Mouse (Mus musculus): Measurements from ENCODE around the gene Vamp2. TPM values are rescaled to one million over a fixed set of nuclear protein-coding genes. Genes with fewer than 3 reads are reported as not detected.

Vamp2 gene
- total RNA-seq, 1 experiment: 7.1 TPM

- Histone ChIP-seq H3K9me3 (ENCODE audit: control insufficient read depth, insufficient read depth, low read depth, low read length) (no peaks in the 10 kb centered on the region), H3K36me3 (ENCODE audit: control insufficient read depth, insufficient read depth, low read length, poor library complexity, severe bottlenecking) (peaks cover 38% of the 10 kb centered on the region), H3K9ac (ENCODE audit: insufficient read depth, low read depth, low read length, poor library complexity, severe bottlenecking) (no peak overlapping the region), H3K4me1 (ENCODE audit: control insufficient read depth in 2 of 2, insufficient read depth in 2 of 2, low read length in 2 of 2, poor library complexity in 1 of 2) (peaks cover 2 to 7% of the 10 kb centered on the region in 2 experiments; a peak in 1 of 4 replicates), H3K27ac (ENCODE audit: insufficient read depth, low read depth, low read length, poor library complexity, severe bottlenecking) (no peak overlapping the region), H3K4me3 (ENCODE audit: insufficient read depth in 1 of 2, low read depth in 1 of 2, low read length in 2 of 2, poor library complexity in 1 of 2, severe bottlenecking in 1 of 2) (no peak overlapping the region)
- no peak for DNase-seq (ENCODE audit: low read depth, low spot score)
- TF ChIP-seq CHD2 (IDR thresholded peaks at IDR 0.05; ENCODE audit: low read depth, low read length) (no peak), ZNF384 (IDR thresholded peaks at IDR 0.05; ENCODE audit: low read depth, low read length) (no peak), HCFC1 (IDR thresholded peaks at IDR 0.05; ENCODE audit: borderline replicate concordance, insufficient read depth, low read length) (no peak), MAFK (IDR thresholded peaks at IDR 0.05; ENCODE audit: insufficient read depth, low read depth, low read length) (no peak), ZC3H11A (IDR thresholded peaks at IDR 0.05; ENCODE audit: borderline replicate concordance, low read depth, low read length) (no peak)
- in situ Hi-C loops (cut with MboI; ENCODE audit: low sequenced_read_pairs in 2 of 2, unreplicated experiment in 2 of 2): no loop called here
These were observed 19.9 kb downstream of the Vamp2 start for GRCm38 (mm10) chr11:69108223-69108622.

GRCm38 (mm10) chr11:69109032-69109900, 21.0 kb downstream of the Vamp2 start:
- no peak for DNase-seq (ENCODE audit: low read depth, low spot score)
- Histone ChIP-seq H3K9me3 (ENCODE audit: control insufficient read depth, insufficient read depth, low read depth, low read length) (no peaks in the 10 kb centered on the region), H3K36me3 (ENCODE audit: control insufficient read depth, insufficient read depth, low read length, poor library complexity, severe bottlenecking) (peaks cover 27% of the 10 kb centered on the region), H3K4me3 (ENCODE audit: insufficient read depth in 1 of 2, low read depth in 1 of 2, low read length in 2 of 2, poor library complexity in 1 of 2, severe bottlenecking in 1 of 2) (peak overlapping the region in 1 of 2 experiments; percentile 60; a peak in 1 of 4 replicates), H3K9ac (ENCODE audit: insufficient read depth, low read depth, low read length, poor library complexity, severe bottlenecking) (no peak overlapping the region), H3K4me1 (ENCODE audit: control insufficient read depth in 2 of 2, insufficient read depth in 2 of 2, low read length in 2 of 2, poor library complexity in 1 of 2) (peaks cover 2 to 7% of the 10 kb centered on the region in 2 experiments; a peak in 1 of 4 replicates), H3K27ac (ENCODE audit: insufficient read depth, low read depth, low read length, poor library complexity, severe bottlenecking) (no peak overlapping the region)
- in situ Hi-C loops (cut with MboI; ENCODE audit: low sequenced_read_pairs in 2 of 2, unreplicated experiment in 2 of 2): no loop called here
- no peak for TF ChIP-seq ZNF384 (IDR thresholded peaks at IDR 0.05; ENCODE audit: low read depth, low read length)
- TF ChIP-seq ZC3H11A (IDR thresholded peaks at IDR 0.05; ENCODE audit: borderline replicate concordance, low read depth, low read length): no peak
- no peak for TF ChIP-seq CHD2 (IDR thresholded peaks at IDR 0.05; ENCODE audit: low read depth, low read length)
- no peak for TF ChIP-seq MAFK (IDR thresholded peaks at IDR 0.05; ENCODE audit: insufficient read depth, low read depth, low read length)
- no peak for TF ChIP-seq HCFC1 (IDR thresholded peaks at IDR 0.05; ENCODE audit: borderline replicate concordance, insufficient read depth, low read length)

- Histone ChIP-seq H3K36me3 (ENCODE audit: control insufficient read depth, insufficient read depth, low read length, poor library complexity, severe bottlenecking) (peaks cover 18% of the 10 kb centered on the region), H3K9me3 (ENCODE audit: control insufficient read depth, insufficient read depth, low read depth, low read length) (no peaks in the 10 kb centered on the region), H3K27ac (ENCODE audit: insufficient read depth, low read depth, low read length, poor library complexity, severe bottlenecking) (no peak overlapping the region), H3K4me3 (ENCODE audit: insufficient read depth in 1 of 2, low read depth in 1 of 2, low read length in 2 of 2, poor library complexity in 1 of 2, severe bottlenecking in 1 of 2) (peak overlapping the region; percentile 60 to 68), H3K4me1 (ENCODE audit: control insufficient read depth in 2 of 2, insufficient read depth in 2 of 2, low read length in 2 of 2, poor library complexity in 1 of 2) (peaks cover 2 to 7% of the 10 kb centered on the region in 2 experiments; a peak in 1 of 4 replicates), H3K9ac (ENCODE audit: insufficient read depth, low read depth, low read length, poor library complexity, severe bottlenecking) (no peak overlapping the region; the same call in 1 of the 2 replicates)
- no peak for DNase-seq (ENCODE audit: low read depth, low spot score)
- in situ Hi-C loops (cut with MboI; ENCODE audit: low sequenced_read_pairs in 2 of 2, unreplicated experiment in 2 of 2): no loop called here
- no peak for TF ChIP-seq ZC3H11A (IDR thresholded peaks at IDR 0.05; ENCODE audit: borderline replicate concordance, low read depth, low read length)
- TF ChIP-seq HCFC1 (IDR thresholded peaks at IDR 0.05; ENCODE audit: borderline replicate concordance, insufficient read depth, low read length): peak; percentile 53; the same call in 1 of the 2 replicates
- TF ChIP-seq MAFK (IDR thresholded peaks at IDR 0.05; ENCODE audit: insufficient read depth, low read depth, low read length): peak; percentile 75
- peak; percentile 99 for TF ChIP-seq ZNF384 (IDR thresholded peaks at IDR 0.05; ENCODE audit: low read depth, low read length)
- TF ChIP-seq CHD2 (IDR thresholded peaks at IDR 0.05; ENCODE audit: low read depth, low read length): 0 out of 2 replicates have a peak, but pooled peaks have one; percentile 1
These were observed 22.2 kb downstream of the Vamp2 start for GRCm38 (mm10) chr11:69110319-69111046.

- Histone ChIP-seq H3K4me1 (ENCODE audit: control insufficient read depth in 2 of 2, insufficient read depth in 2 of 2, low read length in 2 of 2, poor library complexity in 1 of 2) (peaks cover 2 to 7% of the 10 kb centered on the region in 2 experiments; a peak in 1 of 4 replicates), H3K9ac (ENCODE audit: insufficient read depth, low read depth, low read length, poor library complexity, severe bottlenecking) (no peak overlapping the region; the same call in 1 of the 2 replicates), H3K36me3 (ENCODE audit: control insufficient read depth, insufficient read depth, low read length, poor library complexity, severe bottlenecking) (peaks cover 11% of the 10 kb centered on the region; the same call in 1 of the 2 replicates), H3K4me3 (ENCODE audit: insufficient read depth in 1 of 2, low read depth in 1 of 2, low read length in 2 of 2, poor library complexity in 1 of 2, severe bottlenecking in 1 of 2) (peak overlapping the region; percentile 60 to 68), H3K27ac (ENCODE audit: insufficient read depth, low read depth, low read length, poor library complexity, severe bottlenecking) (no peak overlapping the region), H3K9me3 (ENCODE audit: control insufficient read depth, insufficient read depth, low read depth, low read length) (no peaks in the 10 kb centered on the region)
- TF ChIP-seq MAFK (IDR thresholded peaks at IDR 0.05; ENCODE audit: insufficient read depth, low read depth, low read length) (no peak), ZC3H11A (IDR thresholded peaks at IDR 0.05; ENCODE audit: borderline replicate concordance, low read depth, low read length) (no peak), CHD2 (IDR thresholded peaks at IDR 0.05; ENCODE audit: low read depth, low read length) (no peak), HCFC1 (IDR thresholded peaks at IDR 0.05; ENCODE audit: borderline replicate concordance, insufficient read depth, low read length) (no peak), ZNF384 (IDR thresholded peaks at IDR 0.05; ENCODE audit: low read depth, low read length) (no peak)
- no peak for DNase-seq (ENCODE audit: low read depth, low spot score)
- in situ Hi-C loops (cut with MboI; ENCODE audit: low sequenced_read_pairs in 2 of 2, unreplicated experiment in 2 of 2): no loop called here
These were observed 22.9 kb downstream of the Vamp2 start for GRCm38 (mm10) chr11:69111051-69111810.
